Mouse (Mus musculus) forebrain, postnatal 0 days (tissue): Measurements from ENCODE around the gene Hif3a. TPM values are rescaled to one million over a fixed set of nuclear protein-coding genes. Genes with fewer than 3 reads are reported as not detected.

Experiments
- ATAC-seq: fragments of 200-750 bp; cut with Nextera tagmentation; 2 replicates; pipeline ENCODE4 v1.8.0; 2017; ENCODE audit warnings: mild to moderate bottlenecking, moderate library complexity
- DNase-seq: peaks from one replicate; pipeline ENCODE4 v3.0.0-alpha.2; 2015
- H3K27ac ChIP-seq: fragments of 300-500 bp; sonication (generic); 2 replicates; pipeline ENCODE4 v1.5.1; 2014; ENCODE audit warnings: low read depth, mild to moderate bottlenecking, antibody characterized with exemption, low read length, moderate library complexity, mixed read lengths
- H3K27me3 ChIP-seq: fragments of 300-500 bp; sonication (generic); 2 replicates; pipeline ENCODE4 v1.6.1; 2014; ENCODE audit warnings: mild to moderate bottlenecking, low read length, mixed read lengths; ENCODE audit not compliant: insufficient read depth
- H3K36me3 ChIP-seq: fragments of 300-500 bp; sonication (generic); 2 replicates; pipeline ENCODE4 v1.6.1; 2014; ENCODE audit warnings: mild to moderate bottlenecking, moderate library complexity; ENCODE audit not compliant: insufficient read depth
- H3K4me1 ChIP-seq: fragments of 300-500 bp; sonication (generic); 2 replicates; pipeline ENCODE4 v1.6.1; 2014; ENCODE audit warnings: antibody characterized with exemption; ENCODE audit not compliant: insufficient read depth
- H3K4me2 ChIP-seq: fragments of 300-500 bp; sonication (generic); 2 replicates; pipeline ENCODE4 v1.6.1; 2014; ENCODE audit warnings: low read depth, mild to moderate bottlenecking, moderate library complexity
- H3K4me3 ChIP-seq: fragments of 300-500 bp; sonication (generic); 2 replicates; pipeline ENCODE4 v1.5.1; 2014; ENCODE audit warnings: low read depth, low read length, mixed read lengths
- H3K9ac ChIP-seq: fragments of 300-500 bp; sonication (generic); 2 replicates; pipeline ENCODE4 v1.6.1; 2014; ENCODE audit warnings: mild to moderate bottlenecking
- H3K9me3 ChIP-seq: fragments of 300-500 bp; sonication (generic); 2 replicates; pipeline ENCODE4 v1.6.1; 2016; ENCODE audit warnings: low read length
- CTCF ChIP-seq: sonication (generic); IDR thresholded peaks from 2 replicates; pipeline ENCODE4 v1.5.1; 2016; ENCODE audit warnings: antibody characterized with exemption, control low read depth, low read depth
- WGBS: fragments of 180-500 bp; shearing (Covaris S2); extraction: QIAGEN DNeasy Blood & Tissue Kit; methylation state at CpG from one replicate; pipeline ENCODE4 v1.1.7; 2014; 5-methylcytosine and 5-hydroxymethylcytosine counted together
- polyA plus RNA-seq: library from polyadenylated mRNA; unstranded; fragments of >200 nt; fragmentation: Nextera tagmentation; extraction: Ambion mirVana; gene quantifications from 2 replicates; pipeline ENCODE4 v1.2.1, GENCODE M21; 2015
- total RNA-seq: library from RNA; depleted of rRNA; stranded (reverse); fragments of >200 nt; gene quantifications from 2 replicates; pipeline ENCODE4 v1.2.3, GENCODE M21; 2014; rRNA removed

Hif3a gene
- total and polyA plus RNA-seq, 2 experiments from 2014 or later: 2.0 to 12.2 TPM

DNA sequence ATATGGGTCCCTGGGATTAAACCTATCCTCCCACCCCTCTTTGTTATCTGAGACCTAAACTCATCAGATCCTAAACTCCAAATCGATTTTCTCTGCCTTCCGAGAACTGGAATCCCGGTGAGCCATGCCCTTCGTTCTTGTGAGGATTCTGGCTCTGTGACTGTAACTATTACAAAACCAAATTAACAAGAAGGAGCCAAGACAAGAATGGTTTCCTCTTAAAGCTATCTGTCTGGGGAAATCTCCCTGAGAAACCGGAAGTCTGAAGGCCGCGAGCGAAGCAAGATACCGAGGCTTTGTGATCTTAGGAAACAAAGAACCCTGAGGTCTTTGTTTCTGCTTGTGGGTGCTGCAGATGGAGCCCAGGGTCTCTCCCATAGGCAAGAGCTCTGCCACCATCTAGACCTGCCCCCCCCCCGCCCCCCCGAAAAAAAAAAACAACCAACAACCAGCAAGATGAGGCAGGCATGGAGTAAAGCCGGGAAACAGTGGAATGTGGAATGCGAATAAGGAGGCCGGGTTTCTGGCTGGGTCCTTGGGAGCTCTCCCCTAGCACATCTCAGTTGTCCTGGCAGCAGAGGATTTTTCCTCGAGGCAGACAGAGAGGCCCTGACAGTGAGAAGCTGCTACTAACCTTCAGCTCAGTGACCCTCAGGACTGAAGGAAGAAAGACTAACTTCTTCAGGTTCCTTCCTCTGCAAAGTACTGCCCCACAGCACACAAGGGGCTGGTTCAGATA, 72.1 kb downstream of the Hif3a start:
- Histone ChIP-seq H3K9ac (no peak overlapping the region), H3K36me3 (no peaks in the 10 kb centered on the region), H3K9me3 (no peaks in the 10 kb centered on the region), H3K4me3 (no peak overlapping the region), H3K4me2 (no peak overlapping the region), H3K4me1 (peaks cover 16% of the 10 kb centered on the region), H3K27me3 (no peaks in the 10 kb centered on the region), H3K27ac (peak overlapping the region; percentile 64)
- 31% methylated on average over 15 of the region's 15 CpGs for WGBS
- DNase-seq (no peak), ATAC-seq (no peak)
- TF ChIP-seq CTCF: no peak

- Histone ChIP-seq H3K4me3 (no peak overlapping the region), H3K4me2 (no peak overlapping the region), H3K27me3 (no peaks in the 10 kb centered on the region), H3K36me3 (no peaks in the 10 kb centered on the region), H3K27ac (0 out of 2 replicates have a peak overlapping the region, but pooled peaks have one; percentile 42), H3K9me3 (no peaks in the 10 kb centered on the region), H3K4me1 (peaks cover 22% of the 10 kb centered on the region), H3K9ac (no peak overlapping the region)
- DNase-seq: no peak
- WGBS: 22% methylated on average over 3 of the region's 3 CpGs
- TF ChIP-seq CTCF: no peak
- no peak for ATAC-seq
These were observed 73.8 kb downstream of the Hif3a start for GRCm38 (mm10) chr7:16988405-16988804.

DNA sequence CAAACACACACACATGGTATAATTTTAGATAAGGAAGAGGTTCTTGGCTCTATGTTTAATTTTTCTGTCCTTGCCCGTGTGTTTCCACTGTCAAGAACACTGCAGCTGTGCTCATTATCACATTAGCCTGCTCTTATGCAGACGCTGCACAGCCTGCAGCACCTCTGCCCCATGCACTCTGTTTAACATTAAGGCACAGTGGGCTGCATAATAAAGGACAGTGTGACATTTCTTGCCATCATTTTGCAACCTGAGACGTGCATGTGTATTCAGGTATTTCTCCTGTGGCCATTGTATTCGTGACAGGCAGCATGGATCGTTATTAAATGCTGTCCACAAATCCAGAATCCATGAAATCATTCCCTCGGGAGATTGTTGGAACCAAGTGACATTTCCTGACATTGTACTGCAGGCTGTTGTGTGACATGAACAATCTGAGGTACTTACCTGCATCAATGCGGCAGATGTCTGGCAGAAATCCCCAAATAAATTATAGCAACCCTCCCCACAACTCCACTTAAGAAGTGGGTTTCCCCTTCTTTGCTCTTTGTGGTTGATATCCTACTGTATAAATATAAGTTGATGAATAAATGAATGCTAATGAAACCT, 74.6 kb downstream of the Hif3a start:
- TF ChIP-seq CTCF: no peak
- ATAC-seq: no peak
- Histone ChIP-seq H3K36me3 (no peaks in the 10 kb centered on the region), H3K9ac (no peak overlapping the region), H3K4me3 (no peak overlapping the region), H3K27me3 (no peaks in the 10 kb centered on the region), H3K4me2 (no peak overlapping the region), H3K27ac (peak overlapping the region; percentile 42), H3K9me3 (no peaks in the 10 kb centered on the region), H3K4me1 (peaks cover 27% of the 10 kb centered on the region)
- WGBS: 20% methylated on average over 7 of the region's 7 CpGs
- DNase-seq: no peak

DNA sequence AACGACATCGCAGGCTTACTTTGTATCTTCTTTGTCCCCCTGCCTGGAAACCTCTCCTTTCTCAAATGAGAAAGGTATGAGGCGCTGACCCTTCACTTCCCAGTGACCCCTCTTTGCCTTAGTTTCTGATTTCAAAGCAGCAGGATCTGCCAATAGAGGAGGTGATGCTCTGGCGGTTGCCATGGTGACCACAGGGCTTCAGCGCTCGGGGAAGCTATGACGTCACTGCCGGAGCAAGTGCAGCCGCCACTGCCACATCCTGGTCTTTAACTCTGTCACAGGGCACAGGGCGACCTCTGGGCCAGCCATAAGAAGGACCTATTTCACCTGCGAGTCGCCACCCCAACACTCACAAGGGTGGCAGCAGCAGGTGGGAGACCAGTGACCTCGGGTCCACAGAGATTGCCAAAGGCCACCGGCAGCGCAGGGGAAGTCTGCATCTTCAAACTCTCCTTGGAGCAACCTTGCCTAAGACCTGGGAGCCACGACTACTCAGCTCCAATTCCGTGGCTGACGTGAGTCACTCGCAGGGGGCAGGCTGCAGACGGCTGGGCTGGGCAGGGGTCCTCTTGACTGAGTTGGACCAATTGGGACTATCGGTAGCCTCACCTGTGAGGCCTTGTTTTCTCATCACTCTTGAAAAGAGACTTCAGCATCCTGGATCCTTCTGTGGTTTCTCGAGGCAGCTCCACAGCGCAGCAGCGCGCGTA, 79.2 kb downstream of the Hif3a start, which contains the start of gene Gm42372:
TSS of gene Gm42372 (plus strand) at position 228 of the 710 bp plus-strand sequence.
- Histone ChIP-seq H3K27me3 (no peaks in the 10 kb centered on the region), H3K4me2 (peak within 1 kb of the TSS; percentile 75), H3K27ac (peak within 1 kb of the TSS; percentile 70), H3K36me3 (no peaks in the 10 kb centered on the region), H3K4me1 (peaks cover 31% of the 10 kb centered on the region), H3K9ac (peak within 1 kb of the TSS; percentile 56), H3K9me3 (no peaks in the 10 kb centered on the region), H3K4me3 (peak within 1 kb of the TSS; percentile 38)
- DNase-seq (peak; percentile 94), ATAC-seq (peak; percentile 92)
- no peak for TF ChIP-seq CTCF
- 18% methylated on average over 26 of the region's 26 CpGs for WGBS

Other genes starting within 250 kb of the Hif3a start
- gene Strn4, start 246.5 kb downstream of the Hif3a start, total RNA-seq: 240 and 243 TPM in 2 replicates
- gene Strn4, start 246.5 kb downstream of the Hif3a start, polyA plus RNA-seq: 168 and 169 TPM in 2 replicates
- gene Fkrp, start 245.7 kb downstream of the Hif3a start, total RNA-seq: 40.0 and 54.6 TPM in 2 replicates
- gene Fkrp, start 245.7 kb downstream of the Hif3a start, polyA plus RNA-seq: 31.7 and 37.8 TPM in 2 replicates
- gene Prkd2, start 219.5 kb downstream of the Hif3a start, total RNA-seq: 2.9 and 3.9 TPM in 2 replicates
- gene Prkd2, start 219.5 kb downstream of the Hif3a start, polyA plus RNA-seq: 2.7 and 4.0 TPM in 2 replicates
- gene Dact3, start 187.1 kb downstream of the Hif3a start, total RNA-seq: 69.0 and 70.3 TPM in 2 replicates
- 7.8 and 8.6 TPM in 2 replicates for gene Dact3, start 187.1 kb downstream of the Hif3a start, polyA plus RNA-seq
- not detected in 2 replicates for gene Gng8, start 170.6 kb downstream of the Hif3a start, total RNA-seq
- gene Gng8, start 170.6 kb downstream of the Hif3a start, polyA plus RNA-seq: 9.3 and 16.4 TPM in 2 replicates
- 0.15 TPM in 1 of 2 replicates, not detected in the other for gene Ptgir, start 155.9 kb downstream of the Hif3a start, total RNA-seq
- gene Ptgir, start 155.9 kb downstream of the Hif3a start, polyA plus RNA-seq: 0.08 and 0.09 TPM in 2 replicates
- gene Calm3, start 138.3 kb downstream of the Hif3a start, total RNA-seq: 1,323 and 1,444 TPM in 2 replicates
- 403 and 424 TPM in 2 replicates for gene Calm3, start 138.3 kb downstream of the Hif3a start, polyA plus RNA-seq
- 98.9 and 133 TPM in 2 replicates for gene Pnmal2, start 117.7 kb downstream of the Hif3a start, total RNA-seq
- 87.5 and 134 TPM in 2 replicates for gene Pnmal2, start 117.7 kb downstream of the Hif3a start, polyA plus RNA-seq
- gene Pnmal1, start 102.7 kb downstream of the Hif3a start, total RNA-seq: 53.4 and 64.8 TPM in 2 replicates
- 51.1 and 61.5 TPM in 2 replicates for gene Pnmal1, start 102.7 kb downstream of the Hif3a start, polyA plus RNA-seq
- gene Gm42372, start 79.3 kb downstream of the Hif3a start, total RNA-seq: 34.9 and 40.0 TPM in 2 replicates
- 4.0 and 5.9 TPM in 2 replicates for gene Gm42372, start 79.3 kb downstream of the Hif3a start, polyA plus RNA-seq
- gene Ccdc8, start 69.7 kb downstream of the Hif3a start, total RNA-seq: 4.0 and 5.2 TPM in 2 replicates
- 1.5 and 2.0 TPM in 2 replicates for gene Ccdc8, start 69.7 kb downstream of the Hif3a start, polyA plus RNA-seq
- gene Ppp5c, start 34.5 kb downstream of the Hif3a start, total RNA-seq: 56.6 and 65.7 TPM in 2 replicates
- gene Ppp5c, start 34.5 kb downstream of the Hif3a start, polyA plus RNA-seq: 129 and 137 TPM in 2 replicates
- gene Psg16, start 11.6 kb upstream of the Hif3a start, total RNA-seq: 2.3 and 5.1 TPM in 2 replicates
- gene Psg16, start 11.6 kb upstream of the Hif3a start, polyA plus RNA-seq: 3.3 and 5.7 TPM in 2 replicates
- 0.15 and 0.24 TPM in 2 replicates for gene Ceacam3, start 87.9 kb upstream of the Hif3a start, total RNA-seq
- gene Ceacam3, start 87.9 kb upstream of the Hif3a start, polyA plus RNA-seq: not detected in 2 replicates
- 0.14 TPM in 1 of 2 replicates, not detected in the other for gene Psg29, start 141.1 kb upstream of the Hif3a start, total RNA-seq
- not detected in 2 replicates for gene Psg29, start 141.1 kb upstream of the Hif3a start, polyA plus RNA-seq